Mouse (Mus musculus): Measurements from ENCODE around the gene Gramd1b.

DNA sequence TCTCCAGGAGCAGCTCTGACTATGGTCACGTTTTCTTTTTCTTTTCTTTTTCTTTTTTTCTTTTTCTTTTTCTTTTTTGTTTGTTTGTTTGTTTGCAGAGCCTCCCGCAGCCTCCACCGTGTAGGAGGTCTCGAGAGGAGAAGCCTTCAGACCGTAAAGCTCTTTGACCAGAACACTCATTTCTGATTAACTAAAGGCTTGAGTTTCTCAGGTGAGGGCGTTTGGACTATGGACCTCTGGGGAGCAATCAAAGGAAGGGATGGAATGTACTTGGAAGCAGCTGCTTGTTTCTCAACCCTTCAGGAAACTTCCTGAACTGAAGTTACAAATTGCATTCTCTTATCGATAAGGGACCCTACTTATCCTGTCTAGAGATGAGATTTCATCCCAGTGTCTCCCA lies 64.4 kb downstream of the Gramd1b start:
- no peak for TF ChIP-seq CTCF (IDR thresholded peaks at IDR 0.05; ENCODE audit: low read depth)
- TF ChIP-seq EP300 (IDR thresholded peaks at IDR 0.05; ENCODE audit: low read depth) = no peak

Data from heart, postnatal 0 days (tissue).